Mouse (Mus musculus) E14TG2a.4 (cell line): ENCODE measurements around the gene Gzmf.
"Not testable (repeated sequence)": the region's sequence is repeated elsewhere in the genome, so short reads cannot be mapped to it uniquely, and the experiment has no call there.

Experiments used
- H3K27me3 ChIP-seq: 2 replicates; pipeline ENCODE4 v1.6.1; 2014; ENCODE audit warnings: low read length, control low read depth; ENCODE audit not compliant: insufficient read depth
- H3K36me3 ChIP-seq: 2 replicates; pipeline ENCODE4 v1.6.1; 2014; ENCODE audit warnings: low read length, control low read depth; ENCODE audit not compliant: insufficient read depth
- H3K4me1 ChIP-seq: replicated peaks from 2 replicates; pipeline ENCODE4 v1.6.1; 2014; ENCODE audit warnings: low read depth, low read length, control low read depth
- H3K4me3 ChIP-seq: replicated peaks from 2 replicates; pipeline ENCODE4 v1.5.1; 2014; ENCODE audit warnings: mild to moderate bottlenecking, low read length
- H3K9me3 ChIP-seq: 2 replicates; pipeline ENCODE4 v1.6.1; 2014; ENCODE audit warnings: low read length, control low read depth
- CTCF ChIP-seq: conservative IDR thresholded peaks from 2 replicates; pipeline ENCODE4 v1.5.1; 2014; ENCODE audit warnings: low read length
- NANOG ChIP-seq: IDR thresholded peaks from 2 replicates; pipeline ENCODE4 v1.6.1; 2014; ENCODE audit warnings: borderline replicate concordance, low read length, mixed read lengths
- POU5F1 ChIP-seq: IDR thresholded peaks from 2 replicates; pipeline ENCODE4 v1.6.1; 2014; ENCODE audit warnings: low read length, borderline replicate concordance

Gene Gzmf

DNA sequence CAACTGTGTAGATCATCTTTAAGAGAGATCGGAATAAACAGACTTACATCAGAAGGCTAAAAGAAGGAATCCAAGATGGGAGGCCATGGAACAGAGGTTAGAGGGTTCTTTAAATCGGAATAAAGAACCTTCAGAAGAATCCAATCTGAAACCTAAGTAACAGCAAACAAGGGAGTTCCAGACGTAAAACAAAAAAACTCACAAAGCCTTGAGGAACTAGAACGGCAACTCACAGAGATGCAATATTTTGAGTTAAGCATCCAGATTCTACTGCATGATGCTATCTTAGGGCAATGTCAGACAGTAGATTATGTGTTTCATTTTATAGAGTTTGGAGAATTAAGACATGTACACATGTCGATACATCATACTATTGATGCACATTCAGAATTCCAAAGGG lies 36.7 kb downstream of the Gzmf start, which contains the start of gene Gzmn:
Gene Gzmn, minus strand, starts transcription at position 101 of the 400 bp plus-strand sequence.
- TF ChIP-seq CTCF (no peak), POU5F1 (no peak), NANOG (no peak)
- no peaks in the 10 kb centered on the region for H3K36me3 ChIP-seq
- H3K4me1 ChIP-seq: peaks cover 7% of the 10 kb centered on the region
- H3K4me3 ChIP-seq: no peak within 1 kb of the TSS
- peaks cover 11% of the 10 kb centered on the region for H3K27me3 ChIP-seq
- H3K9me3 ChIP-seq: no peaks in the 10 kb centered on the region

DNA sequence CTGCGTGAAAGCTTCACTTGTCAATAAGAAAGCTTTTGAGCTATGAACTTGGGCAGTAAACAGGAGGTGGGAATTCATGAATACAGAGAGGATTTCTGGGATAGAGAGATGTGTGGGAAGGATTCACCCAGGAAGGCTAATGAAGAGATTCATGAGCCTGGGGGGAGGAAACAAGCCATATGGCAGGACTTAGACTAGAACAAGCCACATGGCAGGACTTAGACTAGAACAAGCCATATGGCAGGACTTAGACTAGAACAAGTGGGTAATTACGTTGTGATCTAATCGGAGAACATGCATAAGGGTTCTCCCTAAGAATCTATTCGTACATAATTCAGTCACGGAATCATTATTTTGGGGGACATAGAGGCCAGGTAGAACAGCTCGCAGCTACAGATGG lies 37.8 kb downstream of the Gzmf start:
- Histone ChIP-seq H3K4me1 (peaks cover 7% of the 10 kb centered on the region), H3K4me3 (no peak overlapping the region), H3K27me3 (peaks cover 1% of the 10 kb centered on the region; the same call in 1 of the 2 replicates), H3K9me3 (no peaks in the 10 kb centered on the region), H3K36me3 (no peaks in the 10 kb centered on the region)
- TF ChIP-seq CTCF: no peak
- no peak for TF ChIP-seq POU5F1
- TF ChIP-seq NANOG: no peak

DNA sequence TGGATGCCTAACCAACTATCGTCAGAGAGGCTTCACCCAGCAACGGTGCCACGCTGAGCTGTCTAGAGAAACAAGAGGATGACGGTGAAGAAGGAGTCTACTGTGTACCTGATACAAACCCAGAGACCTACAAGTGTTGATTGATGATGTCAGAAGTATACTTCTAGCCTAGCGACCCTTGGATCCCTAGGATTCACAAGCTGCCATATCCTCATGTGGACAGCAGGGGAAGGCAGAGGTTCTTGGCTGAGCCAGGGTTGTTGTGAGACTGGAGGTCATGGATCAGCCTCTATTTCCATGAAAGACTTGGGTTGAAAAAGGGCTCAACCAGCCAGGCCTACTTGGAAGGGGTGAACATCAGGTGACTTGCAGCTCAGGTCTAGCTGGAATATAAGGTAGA lies 38.5 kb downstream of the Gzmf start:
- Histone ChIP-seq H3K27me3 (no peaks in the 10 kb centered on the region; the same call in 1 of the 2 replicates), H3K9me3 (no peaks in the 10 kb centered on the region), H3K4me3 (no peak overlapping the region), H3K4me1 (peaks cover 4% of the 10 kb centered on the region), H3K36me3 (no peaks in the 10 kb centered on the region)
- TF ChIP-seq NANOG (no peak), CTCF (no peak), POU5F1 (no peak)

DNA sequence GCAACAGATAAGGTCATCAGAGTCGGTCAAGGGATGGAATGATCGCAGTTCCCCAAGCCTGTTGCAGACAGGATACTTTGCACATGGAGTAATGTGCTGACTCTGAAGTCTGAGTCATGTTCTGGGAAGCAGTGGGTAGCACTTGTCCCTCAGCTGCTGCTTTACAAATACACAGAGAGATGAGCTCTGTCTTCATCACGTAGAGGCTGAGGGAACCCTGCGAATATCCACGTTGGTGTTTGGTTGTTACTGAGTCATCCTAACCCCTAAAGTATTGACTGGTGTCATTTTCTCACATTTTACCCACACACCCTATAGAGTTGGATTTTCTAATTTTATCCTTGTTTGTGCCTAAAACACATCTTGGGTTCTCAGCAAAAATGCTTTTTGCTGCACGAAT lies 43.2 kb downstream of the Gzmf start:
- Histone ChIP-seq H3K36me3 (no peaks in the 10 kb centered on the region), H3K4me3 (no peak overlapping the region), H3K4me1 (peaks cover 12% of the 10 kb centered on the region), H3K27me3 (no peaks in the 10 kb centered on the region; the same call in 1 of the 2 replicates), H3K9me3 (no peaks in the 10 kb centered on the region)
- no peak for TF ChIP-seq NANOG
- TF ChIP-seq POU5F1: no peak
- no peak for TF ChIP-seq CTCF

GRCm38 (mm10) chr14:56162109-56162508 lies 49.1 kb downstream of the Gzmf start:
- Histone ChIP-seq H3K36me3 (no peaks in the 10 kb centered on the region), H3K9me3 (no peaks in the 10 kb centered on the region), H3K27me3 (no peaks in the 10 kb centered on the region), H3K4me1 (peaks cover 6% of the 10 kb centered on the region), H3K4me3 (no peak overlapping the region)
- no peak for TF ChIP-seq POU5F1
- no peak for TF ChIP-seq NANOG
- TF ChIP-seq CTCF: no peak

DNA sequence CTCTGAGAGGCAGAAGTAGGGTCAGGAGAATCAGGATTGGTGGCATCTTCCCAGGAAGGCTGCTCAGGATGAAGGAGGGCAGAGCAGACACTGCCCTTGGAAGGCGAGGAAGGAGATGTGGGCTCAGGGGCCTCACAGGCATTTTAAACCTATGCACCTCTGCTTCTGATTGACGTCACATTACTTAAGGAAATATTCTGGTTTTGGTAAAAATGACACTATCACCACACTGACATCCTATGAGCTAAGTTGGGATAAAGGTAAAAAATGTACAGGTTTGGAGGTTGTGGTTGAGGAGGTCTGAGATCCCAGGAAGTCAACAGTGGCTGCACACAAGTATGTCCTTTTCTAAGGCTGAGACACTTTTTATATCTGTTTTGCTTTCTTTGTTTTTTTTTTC lies 51.7 kb downstream of the Gzmf start, which contains the start of gene Gzmg:
Gene Gzmg, minus strand, starts transcription at position 101 of the 400 bp plus-strand sequence.
- H3K36me3 ChIP-seq, H3K4me3 ChIP-seq, H3K9me3 ChIP-seq, H3K4me1 ChIP-seq, H3K27me3 ChIP-seq: not testable (repeated sequence)

DNA sequence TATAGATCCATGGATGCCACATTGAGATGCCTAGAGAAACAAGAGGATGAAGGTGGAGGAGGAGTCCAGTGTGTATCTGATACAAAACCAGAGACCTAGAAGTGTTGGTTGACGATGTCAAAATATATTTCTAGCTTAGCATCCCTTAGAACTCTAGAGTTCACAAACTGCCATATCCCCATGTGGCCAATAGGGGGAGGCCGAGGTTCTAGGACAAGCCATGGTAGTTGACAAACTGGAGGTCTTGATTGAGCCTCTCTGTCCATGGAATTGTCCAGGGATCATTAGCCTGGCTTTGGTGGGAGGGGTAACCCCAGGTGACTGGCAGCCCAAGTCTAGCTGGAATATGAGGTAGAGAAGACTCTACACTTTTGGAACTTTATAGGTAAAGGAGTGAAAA lies 55.9 kb downstream of the Gzmf start:
- Histone ChIP-seq H3K4me1 (no peaks in the 10 kb centered on the region), H3K9me3 (no peaks in the 10 kb centered on the region), H3K27me3 (no peaks in the 10 kb centered on the region), H3K36me3 (no peaks in the 10 kb centered on the region), H3K4me3 (no peak overlapping the region)
- TF ChIP-seq CTCF: peak; percentile 73
- no peak for TF ChIP-seq POU5F1
